Mouse (Mus musculus) liver, postnatal 0 days (tissue): ENCODE results near the gene Rab31. TPM values are rescaled to one million over a fixed set of nuclear protein-coding genes. Genes with fewer than 3 reads are reported as not detected.

Experiments used
- ATAC-seq: fragments of 200-750 bp; cut with Nextera tagmentation; 2 replicates; pipeline ENCODE4 v1.8.0; 2017; ENCODE audit warnings: mild to moderate bottlenecking, moderate library complexity
- DNase-seq: peaks from one replicate; pipeline ENCODE4 v3.0.0-alpha.2; 2016
- H3K27ac ChIP-seq: fragments of 300-500 bp; sonication (generic); 2 replicates; pipeline ENCODE4 v1.5.1; 2014; ENCODE audit warnings: antibody characterized with exemption, moderate library complexity, mild to moderate bottlenecking, low read depth
- H3K27me3 ChIP-seq: fragments of 300-500 bp; sonication (generic); 2 replicates; pipeline ENCODE4 v1.6.1; 2014; ENCODE audit warnings: low read length, control low read depth, mixed read lengths; ENCODE audit not compliant: insufficient read depth
- H3K36me3 ChIP-seq: fragments of 300-500 bp; sonication (generic); replicated peaks from 2 replicates; pipeline ENCODE4 v1.6.1; 2014; ENCODE audit warnings: mild to moderate bottlenecking, control low read depth, low read length, moderate library complexity, mixed read lengths; ENCODE audit not compliant: insufficient read depth
- H3K4me1 ChIP-seq: fragments of 300-500 bp; sonication (generic); 2 replicates; pipeline ENCODE4 v1.6.1; 2014; ENCODE audit warnings: antibody characterized with exemption, mild to moderate bottlenecking, control low read depth; ENCODE audit not compliant: insufficient read depth
- H3K4me2 ChIP-seq: fragments of 300-500 bp; sonication (generic); 2 replicates; pipeline ENCODE4 v1.6.1; 2014; ENCODE audit warnings: low read depth, mild to moderate bottlenecking, low read length, moderate library complexity, mixed read lengths
- H3K4me3 ChIP-seq: fragments of 300-500 bp; sonication (generic); 2 replicates; pipeline ENCODE4 v1.5.1; 2014; ENCODE audit warnings: low read depth, low read length
- H3K9ac ChIP-seq: fragments of 300-500 bp; sonication (generic); replicated peaks from 2 replicates; pipeline ENCODE4 v1.6.1; 2014; ENCODE audit warnings: mild to moderate bottlenecking, moderate library complexity
- H3K9me3 ChIP-seq: fragments of 300-500 bp; sonication (generic); 2 replicates; pipeline ENCODE4 v1.6.1; 2016; ENCODE audit warnings: mild to moderate bottlenecking, control low read depth, low read length, mixed read lengths
- CTCF ChIP-seq: sonication (generic); IDR thresholded peaks from 2 replicates; pipeline ENCODE4 v1.5.1; 2016; ENCODE audit warnings: antibody characterized with exemption, low read depth
- EP300 ChIP-seq: IDR thresholded peaks from 2 replicates; pipeline ENCODE4 v1.6.1; 2016; ENCODE audit warnings: antibody characterized with exemption, low read depth, mild to moderate bottlenecking
- WGBS: fragments of 180-500 bp; shearing (Covaris S2); extraction: QIAGEN DNeasy Blood & Tissue Kit; methylation state at CpG from one replicate; pipeline ENCODE4 v1.1.7; 2014; ENCODE audit not compliant: insufficient replicate concordance; 5-methylcytosine and 5-hydroxymethylcytosine counted together
- polyA plus RNA-seq: library from polyadenylated mRNA; unstranded; fragments of >200 nt; fragmentation: Nextera tagmentation; extraction: Ambion mirVana; gene quantifications from 2 replicates; pipeline ENCODE4 v1.2.1, GENCODE M21; 2015

The Rab31 gene
- polyA plus RNA-seq, 1 experiment from 2014 or later = 7.2 TPM

GRCm38 (mm10) chr17:65802026-65802425 is 29.5 kb upstream of the Rab31 start:
- H3K36me3 ChIP-seq = peaks cover 8% of the 10 kb centered on the region
- H3K27me3 ChIP-seq = no peaks in the 10 kb centered on the region
- TF ChIP-seq EP300 = no peak
- no peak overlapping the region for H3K4me3 ChIP-seq
- DNase-seq (no peak), ATAC-seq (no peak)
- no peaks in the 10 kb centered on the region for H3K9me3 ChIP-seq
- no peak overlapping the region for H3K9ac ChIP-seq
- WGBS = 77% methylated on average over 4 of the region's 4 CpGs
- no peak overlapping the region for H3K27ac ChIP-seq
- no peak overlapping the region for H3K4me2 ChIP-seq
- 0 out of 2 replicates have a peak, but pooled peaks cover 3% of the 10 kb centered on the region for H3K4me1 ChIP-seq

GRCm38 (mm10) chr17:65800451-65800850 is 27.9 kb upstream of the Rab31 start:
- 87% methylated on average over 6 of the region's 6 CpGs for WGBS
- no peak overlapping the region for H3K4me3 ChIP-seq
- ATAC-seq = no peak

GRCm38 (mm10) chr17:65799353-65799752 is 26.8 kb upstream of the Rab31 start:
- Histone ChIP-seq H3K27me3 (no peaks in the 10 kb centered on the region), H3K27ac (no peak overlapping the region), H3K9ac (no peak overlapping the region), H3K36me3 (peaks cover 9% of the 10 kb centered on the region), H3K9me3 (no peaks in the 10 kb centered on the region), H3K4me3 (no peak overlapping the region), H3K4me2 (no peak overlapping the region), H3K4me1 (0 out of 2 replicates have a peak, but pooled peaks cover 3% of the 10 kb centered on the region)
- ATAC-seq = no peak
- TF ChIP-seq EP300 (no peak), CTCF (no peak)
- 63% methylated on average over 1 of the region's 1 CpGs for WGBS
- DNase-seq = no peak

More at GRCm38 (mm10) chr17:65800451-65800850, 27.9 kb upstream of the Rab31 start:
- H3K9ac ChIP-seq = no peak overlapping the region
- peaks cover 8% of the 10 kb centered on the region for H3K36me3 ChIP-seq
- no peak overlapping the region for H3K4me2 ChIP-seq
- no peaks in the 10 kb centered on the region for H3K27me3 ChIP-seq
- no peak for DNase-seq
- H3K4me1 ChIP-seq = 0 out of 2 replicates have a peak, but pooled peaks cover 3% of the 10 kb centered on the region
- no peak overlapping the region for H3K27ac ChIP-seq
- TF ChIP-seq CTCF = no peak
- TF ChIP-seq EP300 = no peak
- no peaks in the 10 kb centered on the region for H3K9me3 ChIP-seq

- DNase-seq = no peak
- no peak for TF ChIP-seq EP300
- TF ChIP-seq CTCF = no peak
- WGBS = 30% methylated on average over 4 of the region's 4 CpGs
- H3K27me3 ChIP-seq = no peaks in the 10 kb centered on the region
- H3K4me1 ChIP-seq = 0 out of 2 replicates have a peak, but pooled peaks cover 3% of the 10 kb centered on the region
- H3K9me3 ChIP-seq = no peaks in the 10 kb centered on the region
- peaks cover 8% of the 10 kb centered on the region for H3K36me3 ChIP-seq
- H3K9ac ChIP-seq = no peak overlapping the region
- no peak overlapping the region for H3K4me3 ChIP-seq
- no peak for ATAC-seq
- H3K4me2 ChIP-seq = no peak overlapping the region
- H3K27ac ChIP-seq = no peak overlapping the region
Measured at GRCm38 (mm10) chr17:65798446-65798845, 25.9 kb upstream of the Rab31 start.

- Histone ChIP-seq H3K27ac (no peak overlapping the region), H3K9ac (no peak overlapping the region), H3K27me3 (no peaks in the 10 kb centered on the region), H3K4me2 (no peak overlapping the region), H3K9me3 (no peaks in the 10 kb centered on the region), H3K4me3 (no peak overlapping the region), H3K4me1 (peaks cover 3% of the 10 kb centered on the region; the same call in 1 of the 2 replicates), H3K36me3 (peaks cover 5% of the 10 kb centered on the region)
- DNase-seq (no peak), ATAC-seq (no peak)
- TF ChIP-seq CTCF = no peak
- TF ChIP-seq EP300 = no peak
- 89% methylated on average over 7 of the region's 7 CpGs for WGBS
Measured at GRCm38 (mm10) chr17:65796056-65796455, 23.5 kb upstream of the Rab31 start.

GRCm38 (mm10) chr17:65794096-65794850 is 21.7 kb upstream of the Rab31 start:
- no peaks in the 10 kb centered on the region for H3K27me3 ChIP-seq
- ATAC-seq = no peak
- no peak overlapping the region for H3K4me3 ChIP-seq
- peaks cover 5% of the 10 kb centered on the region for H3K4me1 ChIP-seq
- H3K9me3 ChIP-seq = no peaks in the 10 kb centered on the region
- DNase-seq = no peak
- no peak overlapping the region for H3K27ac ChIP-seq
- H3K36me3 ChIP-seq = peaks cover 5% of the 10 kb centered on the region
- H3K4me2 ChIP-seq = no peak overlapping the region
- H3K9ac ChIP-seq = no peak overlapping the region
- TF ChIP-seq EP300 (no peak), CTCF (no peak)
- WGBS = 88% methylated on average over 11 of the region's 13 CpGs
